Mouse (Mus musculus): ENCODE results near the gene Dedd. TPM values are rescaled to one million over a fixed set of nuclear protein-coding genes. Genes with fewer than 3 reads are reported as not detected.
A peak's percentile ranks its signal among the peaks of the same experiment; 100 is the strongest.

Gene Dedd
- total and polyA plus RNA-seq, 2 experiments, result 14.7 to 28.3 TPM

- H3K4me3 ChIP-seq (ENCODE audit: insufficient read depth, low read depth, low read length), result no peak overlapping the region
- DNase-seq (ENCODE audit: extremely low read depth, low read depth, low spot score), result no peak
- WGBS, result 74% methylated on average over 18 of the region's 18 CpGs
- peaks cover 4% of the 10 kb centered on the region; the same call in 1 of the 2 replicates for H3K79me2 ChIP-seq (ENCODE audit: control insufficient read depth, insufficient read depth, low read length)
- H3K36me3 ChIP-seq (ENCODE audit: control insufficient read depth, insufficient read depth, low read length), result peaks cover 5% of the 10 kb centered on the region; the same call in 1 of the 2 replicates
- H3K4me1 ChIP-seq (ENCODE audit: control insufficient read depth, insufficient read depth, low read length), result peaks cover 8% of the 10 kb centered on the region; the same call in 1 of the 2 replicates
- H3K9ac ChIP-seq (ENCODE audit: low read depth, low read length), result no peak overlapping the region
- no peaks in the 10 kb centered on the region for H3K27me3 ChIP-seq (ENCODE audit: control insufficient read depth, insufficient read depth, low read length)
- TF ChIP-seq POLR2A (IDR thresholded peaks at IDR 0.05; ENCODE audit: extremely low read depth, insufficient read depth, low read length) (no peak), CTCF (IDR thresholded peaks at IDR 0.05; ENCODE audit: low read depth, low read length) (no peak)
- H3K27ac ChIP-seq (replicated peaks; ENCODE audit: insufficient read depth, low read depth, low read length), result no peak overlapping the region
These were observed 46.7 kb upstream of the Dedd start for GRCm38 (mm10) chr1:171282086-171282805.

- Histone ChIP-seq H3K27ac (replicated peaks; ENCODE audit: insufficient read depth, low read depth, low read length) (no peak overlapping the region), H3K27me3 (ENCODE audit: control insufficient read depth, insufficient read depth, low read length) (no peaks in the 10 kb centered on the region), H3K36me3 (ENCODE audit: control insufficient read depth, insufficient read depth, low read length) (peaks cover under 1% of the 10 kb centered on the region), H3K79me2 (ENCODE audit: control insufficient read depth, insufficient read depth, low read length) (peaks cover 7% of the 10 kb centered on the region; the same call in 1 of the 2 replicates), H3K4me1 (ENCODE audit: control insufficient read depth, insufficient read depth, low read length) (peaks cover 8% of the 10 kb centered on the region), H3K9ac (ENCODE audit: low read depth, low read length) (no peak overlapping the region), H3K4me3 (ENCODE audit: insufficient read depth, low read depth, low read length) (no peak overlapping the region)
- TF ChIP-seq POLR2A (IDR thresholded peaks at IDR 0.05; ENCODE audit: extremely low read depth, insufficient read depth, low read length), result no peak
- no peak for TF ChIP-seq CTCF (IDR thresholded peaks at IDR 0.05; ENCODE audit: low read depth, low read length)
- DNase-seq (ENCODE audit: extremely low read depth, low read depth, low spot score), result no peak
- 87% methylated on average over 18 of the region's 18 CpGs for WGBS
These were observed 45.5 kb upstream of the Dedd start for GRCm38 (mm10) chr1:171283188-171284160.

- WGBS, result 90% methylated on average over 15 of the region's 15 CpGs
- TF ChIP-seq CTCF (IDR thresholded peaks at IDR 0.05; ENCODE audit: low read depth, low read length), result no peak
- TF ChIP-seq POLR2A (IDR thresholded peaks at IDR 0.05; ENCODE audit: extremely low read depth, insufficient read depth, low read length), result no peak
- no peak overlapping the region; the same call in 1 of the 2 replicates for H3K27ac ChIP-seq (replicated peaks; ENCODE audit: insufficient read depth, low read depth, low read length)
- H3K27me3 ChIP-seq (ENCODE audit: control insufficient read depth, insufficient read depth, low read length), result no peaks in the 10 kb centered on the region
- no peak for DNase-seq (ENCODE audit: extremely low read depth, low read depth, low spot score)
- no peak overlapping the region; the same call in 1 of the 2 replicates for H3K9ac ChIP-seq (ENCODE audit: low read depth, low read length)
- peaks cover 7% of the 10 kb centered on the region; the same call in 1 of the 2 replicates for H3K79me2 ChIP-seq (ENCODE audit: control insufficient read depth, insufficient read depth, low read length)
- peaks cover 8% of the 10 kb centered on the region for H3K4me1 ChIP-seq (ENCODE audit: control insufficient read depth, insufficient read depth, low read length)
- peaks cover 9% of the 10 kb centered on the region for H3K36me3 ChIP-seq (ENCODE audit: control insufficient read depth, insufficient read depth, low read length)
- peak overlapping the region; percentile 12; the same call in 1 of the 2 replicates for H3K4me3 ChIP-seq (ENCODE audit: insufficient read depth, low read depth, low read length)
These were observed 44.5 kb upstream of the Dedd start for GRCm38 (mm10) chr1:171284491-171284890.

- H3K4me3 ChIP-seq (ENCODE audit: insufficient read depth, low read depth, low read length), result no peak overlapping the region
- no peak overlapping the region for H3K27ac ChIP-seq (replicated peaks; ENCODE audit: insufficient read depth, low read depth, low read length)
- peaks cover 10% of the 10 kb centered on the region for H3K36me3 ChIP-seq (ENCODE audit: control insufficient read depth, insufficient read depth, low read length)
These were observed 43.7 kb upstream of the Dedd start for GRCm38 (mm10) chr1:171285096-171285892.

GRCm38 (mm10) chr1:171286517-171286916 is 42.4 kb upstream of the Dedd start:
- Histone ChIP-seq H3K9ac (ENCODE audit: low read depth, low read length) (no peak overlapping the region), H3K4me3 (ENCODE audit: insufficient read depth, low read depth, low read length) (no peak overlapping the region), H3K4me1 (ENCODE audit: control insufficient read depth, insufficient read depth, low read length) (peaks cover 3% of the 10 kb centered on the region), H3K27me3 (ENCODE audit: control insufficient read depth, insufficient read depth, low read length) (no peaks in the 10 kb centered on the region), H3K79me2 (ENCODE audit: control insufficient read depth, insufficient read depth, low read length) (peaks cover 7% of the 10 kb centered on the region; the same call in 1 of the 2 replicates), H3K27ac (replicated peaks; ENCODE audit: insufficient read depth, low read depth, low read length) (no peak overlapping the region), H3K36me3 (ENCODE audit: control insufficient read depth, insufficient read depth, low read length) (peaks cover 10% of the 10 kb centered on the region)
- WGBS, result 91% methylated on average over 19 of the region's 19 CpGs
- no peak for TF ChIP-seq CTCF (IDR thresholded peaks at IDR 0.05; ENCODE audit: low read depth, low read length)
- no peak for TF ChIP-seq POLR2A (IDR thresholded peaks at IDR 0.05; ENCODE audit: extremely low read depth, insufficient read depth, low read length)
- DNase-seq (ENCODE audit: extremely low read depth, low read depth, low spot score), result no peak

More at GRCm38 (mm10) chr1:171285096-171285892, 43.7 kb upstream of the Dedd start:
- Histone ChIP-seq H3K9ac (ENCODE audit: low read depth, low read length) (no peak overlapping the region), H3K27me3 (ENCODE audit: control insufficient read depth, insufficient read depth, low read length) (no peaks in the 10 kb centered on the region), H3K79me2 (ENCODE audit: control insufficient read depth, insufficient read depth, low read length) (peaks cover 7% of the 10 kb centered on the region; the same call in 1 of the 2 replicates), H3K4me1 (ENCODE audit: control insufficient read depth, insufficient read depth, low read length) (peaks cover 4% of the 10 kb centered on the region)
- 86% methylated on average over 20 of the region's 20 CpGs for WGBS
- DNase-seq (ENCODE audit: extremely low read depth, low read depth, low spot score), result no peak
- TF ChIP-seq POLR2A (IDR thresholded peaks at IDR 0.05; ENCODE audit: extremely low read depth, insufficient read depth, low read length) (no peak), CTCF (IDR thresholded peaks at IDR 0.05; ENCODE audit: low read depth, low read length) (no peak)
